Mouse (Mus musculus): ENCODE measurements around the gene Gapdh. TPM values are rescaled to one million over a fixed set of nuclear protein-coding genes. Genes with fewer than 3 reads are reported as not detected.

The Gapdh gene
- total and polyA plus RNA-seq, 2 experiments from 2014 or later: 1,919 to 2,736 TPM

GRCm38 (mm10) chr6:125147329-125147728 is 18.9 kb downstream of the Gapdh start:
- ATAC-seq: no peak
- Histone ChIP-seq H3K27ac (peak overlapping the region; percentile 90; the same call in 1 of the 2 replicates), H3K36me3 (ENCODE audit: insufficient read depth, low read length) (peaks cover 12% of the 10 kb centered on the region; the same call in 1 of the 2 replicates), H3K4me3 (ENCODE audit: low read length) (peak overlapping the region; percentile 79), H3K4me2 (ENCODE audit: low read depth, low read length) (peak overlapping the region; percentile 90), H3K9ac (replicated peaks; ENCODE audit: low read length) (peak overlapping the region; percentile 93; the same call in 1 of the 2 replicates), H3K9me3 (ENCODE audit: low read length) (no peaks in the 10 kb centered on the region), H3K4me1 (ENCODE audit: insufficient read depth, low read length) (peaks cover 37% of the 10 kb centered on the region), H3K27me3 (ENCODE audit: insufficient read depth, low read length) (no peaks in the 10 kb centered on the region)
- WGBS: 25% methylated on average over 10 of the region's 10 CpGs
- no peak for DNase-seq (ENCODE audit: low spot score)
- TF ChIP-seq CTCF (IDR thresholded peaks at IDR 0.05; ENCODE audit: low read depth): no peak

DNA sequence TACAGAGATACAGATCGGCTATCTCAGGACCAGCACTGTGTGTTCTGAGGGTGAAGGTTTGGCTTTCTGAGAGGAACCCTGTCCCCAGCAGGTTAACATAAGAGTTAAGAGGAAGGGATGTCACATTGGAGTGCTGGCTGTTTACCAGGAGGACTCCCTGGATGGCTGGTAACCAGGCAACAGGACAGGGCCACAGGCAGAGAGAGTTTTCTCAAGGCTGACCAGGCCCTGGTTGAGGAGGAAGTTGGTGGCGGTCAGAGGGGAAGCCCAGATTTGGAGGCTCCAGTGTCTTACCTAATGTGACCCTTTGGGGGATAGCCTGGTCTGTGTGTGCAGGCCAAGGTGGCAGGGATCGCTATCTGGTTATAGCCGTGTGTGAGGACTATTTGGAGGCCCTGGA is 19.5 kb downstream of the Gapdh start:
- Histone ChIP-seq H3K4me1 (ENCODE audit: insufficient read depth, low read length) (peaks cover 37% of the 10 kb centered on the region), H3K9me3 (ENCODE audit: low read length) (no peaks in the 10 kb centered on the region), H3K9ac (replicated peaks; ENCODE audit: low read length) (peak overlapping the region; percentile 93; the same call in 1 of the 2 replicates), H3K36me3 (ENCODE audit: insufficient read depth, low read length) (peaks cover 13% of the 10 kb centered on the region; the same call in 1 of the 2 replicates), H3K4me3 (ENCODE audit: low read length) (peak overlapping the region; percentile 79), H3K27me3 (ENCODE audit: insufficient read depth, low read length) (no peaks in the 10 kb centered on the region), H3K27ac (peak overlapping the region; percentile 90; the same call in 1 of the 2 replicates), H3K4me2 (ENCODE audit: low read depth, low read length) (peak overlapping the region; percentile 90)
- WGBS: 58% methylated on average over 4 of the region's 4 CpGs
- ATAC-seq (no peak), DNase-seq (ENCODE audit: low spot score) (peak; percentile 52)
- TF ChIP-seq CTCF (IDR thresholded peaks at IDR 0.05; ENCODE audit: low read depth): no peak

DNA sequence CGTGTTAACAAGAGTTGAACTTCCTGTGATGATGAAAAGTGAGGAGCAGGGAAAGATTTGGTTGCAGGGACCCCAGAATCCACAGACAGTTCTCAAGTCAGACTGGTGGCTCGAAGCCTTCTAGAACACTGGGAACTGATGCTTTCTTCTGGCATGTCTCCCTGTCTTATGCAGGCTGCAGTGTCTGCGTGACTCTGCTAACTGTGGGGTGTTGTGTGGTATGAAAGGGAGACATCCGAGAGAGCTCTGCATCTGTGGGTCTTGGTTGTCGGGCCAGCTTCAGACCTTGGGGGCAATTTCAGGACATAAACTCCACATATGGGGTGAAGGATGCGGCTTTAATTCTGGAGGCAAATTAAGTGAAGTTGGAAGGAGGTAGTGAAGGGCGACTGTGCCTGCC is 20.1 kb downstream of the Gapdh start:
- Histone ChIP-seq H3K27ac (peak overlapping the region; percentile 90; the same call in 1 of the 2 replicates), H3K4me1 (ENCODE audit: insufficient read depth, low read length) (peaks cover 37% of the 10 kb centered on the region), H3K4me3 (ENCODE audit: low read length) (peak overlapping the region; percentile 79), H3K36me3 (ENCODE audit: insufficient read depth, low read length) (peaks cover 13% of the 10 kb centered on the region), H3K27me3 (ENCODE audit: insufficient read depth, low read length) (no peaks in the 10 kb centered on the region), H3K9me3 (ENCODE audit: low read length) (no peaks in the 10 kb centered on the region), H3K4me2 (ENCODE audit: low read depth, low read length) (peak overlapping the region; percentile 90), H3K9ac (replicated peaks; ENCODE audit: low read length) (peak overlapping the region; percentile 93)
- no peak for TF ChIP-seq CTCF (IDR thresholded peaks at IDR 0.05; ENCODE audit: low read depth)
- no peak for ATAC-seq
- no peak for DNase-seq (ENCODE audit: low spot score)
- 31% methylated on average over 7 of the region's 7 CpGs for WGBS

- H3K4me1 ChIP-seq (ENCODE audit: insufficient read depth, low read length): peaks cover 37% of the 10 kb centered on the region
- H3K4me2 ChIP-seq (ENCODE audit: low read depth, low read length): peak overlapping the region; percentile 90
- no peaks in the 10 kb centered on the region for H3K27me3 ChIP-seq (ENCODE audit: insufficient read depth, low read length)
- H3K36me3 ChIP-seq (ENCODE audit: insufficient read depth, low read length): peaks cover 18% of the 10 kb centered on the region
- H3K9ac ChIP-seq (replicated peaks; ENCODE audit: low read length): peak overlapping the region; percentile 93
- ATAC-seq (peak; percentile 74), DNase-seq (ENCODE audit: low spot score) (peak; percentile 43)
- peak overlapping the region; percentile 79 for H3K4me3 ChIP-seq (ENCODE audit: low read length)
- WGBS: under 1% methylated on average over 35 of the region's 35 CpGs
- H3K27ac ChIP-seq: peak overlapping the region; percentile 90
- TF ChIP-seq CTCF (IDR thresholded peaks at IDR 0.05; ENCODE audit: low read depth): no peak
- no peaks in the 10 kb centered on the region for H3K9me3 ChIP-seq (ENCODE audit: low read length)
These were observed 20.8 kb downstream of the Gapdh start for GRCm38 (mm10) chr6:125145479-125145951.

GRCm38 (mm10) chr6:125145001-125145400 is 21.3 kb downstream of the Gapdh start, which contains the start of gene Iffo1:
Gene Iffo1 (plus strand): TSS chr6:125145241.
- Histone ChIP-seq H3K4me1 (ENCODE audit: insufficient read depth, low read length) (peaks cover 37% of the 10 kb centered on the region), H3K4me2 (ENCODE audit: low read depth, low read length) (peak within 1 kb of the TSS; percentile 90), H3K9ac (replicated peaks; ENCODE audit: low read length) (peak within 1 kb of the TSS; percentile 93), H3K27me3 (ENCODE audit: insufficient read depth, low read length) (no peaks in the 10 kb centered on the region), H3K4me3 (ENCODE audit: low read length) (peak within 1 kb of the TSS; percentile 79), H3K36me3 (ENCODE audit: insufficient read depth, low read length) (peaks cover 23% of the 10 kb centered on the region), H3K9me3 (ENCODE audit: low read length) (no peaks in the 10 kb centered on the region), H3K27ac (peak within 1 kb of the TSS; percentile 90)
- DNase-seq (ENCODE audit: low spot score): peak; percentile 97
- ATAC-seq: peak; percentile 94
- WGBS: under 1% methylated on average over 16 of the region's 16 CpGs
- peak; percentile 79 for TF ChIP-seq CTCF (IDR thresholded peaks at IDR 0.05; ENCODE audit: low read depth)

DNA sequence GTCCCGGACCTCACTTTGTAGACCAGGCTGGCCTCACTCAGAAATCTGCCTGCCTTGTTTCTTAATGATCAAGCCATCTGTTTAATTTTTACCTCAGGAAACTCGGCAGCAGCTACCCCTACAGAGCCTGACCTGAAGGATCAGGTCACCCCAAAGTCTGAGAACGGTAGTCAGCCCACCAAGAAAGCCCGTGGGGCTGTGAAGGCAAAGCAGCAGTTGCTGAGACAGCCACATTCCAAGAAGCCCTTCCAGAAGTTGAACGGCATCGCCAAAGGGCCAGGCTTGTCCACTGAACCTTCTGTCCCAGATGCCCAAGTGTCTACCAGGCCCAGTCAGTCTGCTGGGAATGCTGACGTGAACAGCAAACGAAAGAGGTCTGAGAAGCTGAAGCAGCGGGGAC is 22.4 kb downstream of the Gapdh start:
- Histone ChIP-seq H3K9me3 (ENCODE audit: low read length) (no peaks in the 10 kb centered on the region), H3K27ac (no peak overlapping the region), H3K4me2 (ENCODE audit: low read depth, low read length) (no peak overlapping the region), H3K27me3 (ENCODE audit: insufficient read depth, low read length) (no peaks in the 10 kb centered on the region), H3K36me3 (ENCODE audit: insufficient read depth, low read length) (peaks cover 33% of the 10 kb centered on the region), H3K9ac (replicated peaks; ENCODE audit: low read length) (no peak overlapping the region), H3K4me1 (ENCODE audit: insufficient read depth, low read length) (peaks cover 29% of the 10 kb centered on the region), H3K4me3 (ENCODE audit: low read length) (no peak overlapping the region)
- no peak for TF ChIP-seq CTCF (IDR thresholded peaks at IDR 0.05; ENCODE audit: low read depth)
- ATAC-seq (no peak), DNase-seq (ENCODE audit: low spot score) (no peak)
- WGBS: 85% methylated on average over 9 of the region's 9 CpGs

DNA sequence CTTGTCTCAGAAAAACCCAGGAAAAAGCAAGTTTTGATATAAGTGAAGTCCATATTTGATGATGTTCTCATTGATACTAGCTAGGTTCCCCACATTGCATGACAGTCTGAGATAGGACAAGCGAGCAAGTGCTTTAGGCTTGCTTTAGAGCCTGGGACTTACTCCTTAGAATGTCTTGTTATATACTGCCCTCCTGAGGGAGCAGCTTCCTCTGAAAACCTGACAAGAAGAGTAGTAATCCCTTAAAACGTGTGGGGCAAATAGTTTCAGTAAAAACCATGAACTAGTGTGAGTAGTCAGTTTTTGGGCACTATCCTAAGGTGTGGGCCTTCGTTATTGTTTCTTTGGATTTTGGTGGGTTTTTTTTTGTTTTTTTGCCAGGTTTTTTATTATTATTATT is 23.1 kb downstream of the Gapdh start:
- Histone ChIP-seq H3K4me2 (ENCODE audit: low read depth, low read length) (no peak overlapping the region), H3K9me3 (ENCODE audit: low read length) (no peaks in the 10 kb centered on the region), H3K27ac (no peak overlapping the region), H3K36me3 (ENCODE audit: insufficient read depth, low read length) (peaks cover 37% of the 10 kb centered on the region), H3K4me1 (ENCODE audit: insufficient read depth, low read length) (peaks cover 21% of the 10 kb centered on the region), H3K27me3 (ENCODE audit: insufficient read depth, low read length) (no peaks in the 10 kb centered on the region), H3K9ac (replicated peaks; ENCODE audit: low read length) (no peak overlapping the region), H3K4me3 (ENCODE audit: low read length) (no peak overlapping the region)
- no peak for DNase-seq (ENCODE audit: low spot score)
- no peak for ATAC-seq
- WGBS: 78% methylated on average over 3 of the region's 3 CpGs
- no peak for TF ChIP-seq CTCF (IDR thresholded peaks at IDR 0.05; ENCODE audit: low read depth)

Measured in hindbrain, postnatal 0 days (tissue).